Mouse (Mus musculus): ENCODE measurements at regions not wholly inside any gene's neighbourhood (a gene's known extent, or its start where the extent isn't known, plus 50 kb on each side); places are given as distances from the start of the nearest gene placed in this dataset.

DNA sequence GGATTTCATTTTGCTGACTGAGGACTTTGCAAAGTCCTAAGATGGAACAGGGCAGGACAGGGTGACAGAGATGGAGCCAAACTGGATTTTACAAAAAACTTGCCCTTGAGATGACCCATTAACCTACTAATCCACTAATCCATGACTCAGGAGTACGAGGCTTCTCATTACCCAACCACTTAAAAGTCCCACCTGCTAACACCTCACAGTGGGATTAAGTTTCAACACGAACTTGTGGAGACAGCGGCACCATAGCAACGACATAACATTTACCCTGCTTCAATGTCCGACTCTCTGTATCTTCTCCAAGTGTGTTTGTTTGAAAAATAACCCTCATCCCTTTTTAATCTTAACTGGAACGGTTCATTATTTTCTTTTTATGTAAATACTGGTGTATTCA is 91.5 kb upstream of the Fam241a start:
- H3K4me2 ChIP-seq (replicated peaks; ENCODE audit: low read depth, low read length) = no peak overlapping the region
- no peak for ATAC-seq (ENCODE audit: low FRiP score)
- no peak overlapping the region for H3K9ac ChIP-seq (ENCODE audit: low read depth, low read length)
- H3K9me3 ChIP-seq (ENCODE audit: control insufficient read depth, low read length) = no peaks in the 10 kb centered on the region
- H3K36me3 ChIP-seq (ENCODE audit: control insufficient read depth, insufficient read depth, low read length) = no peaks in the 10 kb centered on the region
- no peaks in the 10 kb centered on the region for H3K4me1 ChIP-seq (replicated peaks; ENCODE audit: control insufficient read depth, insufficient read depth, low read length)
- H3K27ac ChIP-seq (ENCODE audit: low read depth, low read length) = no peak overlapping the region
- 77% methylated on average over 6 of the region's 6 CpGs for WGBS
- no peaks in the 10 kb centered on the region for H3K27me3 ChIP-seq (ENCODE audit: control insufficient read depth, insufficient read depth, low read length)
- no peak for DNase-seq (ENCODE audit: low spot score)
- no peak overlapping the region for H3K4me3 ChIP-seq (ENCODE audit: low read depth, low read length)

GRCm38 (mm10) chr3:127985165-127985564 is 89.0 kb upstream of the Fam241a start:
- Histone ChIP-seq H3K27me3 (ENCODE audit: control insufficient read depth, insufficient read depth, low read length) (no peaks in the 10 kb centered on the region), H3K9me3 (ENCODE audit: control insufficient read depth, low read length) (no peaks in the 10 kb centered on the region), H3K4me1 (replicated peaks; ENCODE audit: control insufficient read depth, insufficient read depth, low read length) (no peaks in the 10 kb centered on the region), H3K27ac (ENCODE audit: low read depth, low read length) (no peak overlapping the region), H3K36me3 (ENCODE audit: control insufficient read depth, insufficient read depth, low read length) (no peaks in the 10 kb centered on the region), H3K4me2 (replicated peaks; ENCODE audit: low read depth, low read length) (no peak overlapping the region), H3K9ac (ENCODE audit: low read depth, low read length) (no peak overlapping the region), H3K4me3 (ENCODE audit: low read depth, low read length) (no peak overlapping the region)
- no peak for DNase-seq (ENCODE audit: low spot score)
- ATAC-seq (ENCODE audit: low FRiP score) = no peak
- 93% methylated on average over 3 of the region's 3 CpGs for WGBS

DNA sequence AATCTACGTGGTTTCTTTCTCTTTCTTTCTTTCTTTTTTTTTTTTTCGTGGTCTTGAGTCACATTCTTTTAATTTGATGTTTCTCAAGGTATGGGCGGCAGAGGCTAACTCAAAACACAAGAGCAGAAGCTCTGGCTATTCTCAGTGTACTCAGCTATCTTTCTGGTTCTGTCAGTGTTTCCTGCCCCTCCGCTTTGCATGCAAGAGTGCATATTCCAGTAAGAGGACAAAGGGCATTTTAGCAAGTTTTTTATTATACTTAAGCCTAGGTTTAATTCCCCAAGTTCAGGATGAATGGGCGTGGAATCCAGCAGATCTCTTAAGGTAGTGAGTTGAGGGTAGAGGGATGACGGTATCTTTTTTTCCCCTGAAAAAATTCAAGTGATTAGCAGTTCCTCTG is 81.1 kb upstream of the Fam241a start:
- H3K4me1 ChIP-seq (replicated peaks; ENCODE audit: control insufficient read depth, insufficient read depth, low read length) = no peaks in the 10 kb centered on the region
- no peak overlapping the region for H3K4me2 ChIP-seq (replicated peaks; ENCODE audit: low read depth, low read length)
- no peaks in the 10 kb centered on the region for H3K9me3 ChIP-seq (ENCODE audit: control insufficient read depth, low read length)
- no peak for DNase-seq (ENCODE audit: low spot score)
- H3K4me3 ChIP-seq (ENCODE audit: low read depth, low read length) = no peak overlapping the region
- no peaks in the 10 kb centered on the region for H3K27me3 ChIP-seq (ENCODE audit: control insufficient read depth, insufficient read depth, low read length)
- H3K27ac ChIP-seq (ENCODE audit: low read depth, low read length) = no peak overlapping the region
- H3K9ac ChIP-seq (ENCODE audit: low read depth, low read length) = no peak overlapping the region
- WGBS = 78% methylated on average over 6 of the region's 6 CpGs
- ATAC-seq (ENCODE audit: low FRiP score) = no peak
- H3K36me3 ChIP-seq (ENCODE audit: control insufficient read depth, insufficient read depth, low read length) = no peaks in the 10 kb centered on the region

DNA sequence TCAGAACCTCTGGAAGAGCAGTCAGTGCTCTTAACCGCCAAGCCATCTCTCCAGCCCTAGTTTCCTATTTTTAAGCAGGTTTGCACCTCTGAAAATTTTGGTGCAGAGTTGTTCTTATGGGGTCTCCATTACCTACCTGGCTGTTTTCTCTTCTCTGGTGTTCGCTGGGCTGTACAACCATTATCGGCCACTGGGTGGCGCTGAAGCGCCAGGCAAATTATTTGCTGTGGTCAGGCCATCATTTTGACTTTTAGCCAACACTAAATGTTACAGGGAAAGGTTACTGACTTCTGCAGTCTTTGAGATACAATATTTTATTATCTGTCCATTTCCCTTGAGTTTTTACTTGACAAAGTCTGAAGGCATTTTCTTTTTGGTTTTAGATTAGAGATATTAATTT is 74.8 kb upstream of the Fam241a start:
- ATAC-seq (ENCODE audit: low FRiP score) (no peak), DNase-seq (ENCODE audit: low spot score) (peak; percentile 85)
- H3K27ac ChIP-seq (ENCODE audit: low read depth, low read length) = no peak overlapping the region
- H3K4me2 ChIP-seq (replicated peaks; ENCODE audit: low read depth, low read length) = no peak overlapping the region
- no peaks in the 10 kb centered on the region for H3K4me1 ChIP-seq (replicated peaks; ENCODE audit: control insufficient read depth, insufficient read depth, low read length)
- H3K27me3 ChIP-seq (ENCODE audit: control insufficient read depth, insufficient read depth, low read length) = no peaks in the 10 kb centered on the region
- H3K9ac ChIP-seq (ENCODE audit: low read depth, low read length) = no peak overlapping the region
- no peaks in the 10 kb centered on the region for H3K36me3 ChIP-seq (ENCODE audit: control insufficient read depth, insufficient read depth, low read length)
- H3K9me3 ChIP-seq (ENCODE audit: control insufficient read depth, low read length) = no peaks in the 10 kb centered on the region
- H3K4me3 ChIP-seq (ENCODE audit: low read depth, low read length) = no peak overlapping the region
- WGBS = 7% methylated on average over 5 of the region's 5 CpGs

DNA sequence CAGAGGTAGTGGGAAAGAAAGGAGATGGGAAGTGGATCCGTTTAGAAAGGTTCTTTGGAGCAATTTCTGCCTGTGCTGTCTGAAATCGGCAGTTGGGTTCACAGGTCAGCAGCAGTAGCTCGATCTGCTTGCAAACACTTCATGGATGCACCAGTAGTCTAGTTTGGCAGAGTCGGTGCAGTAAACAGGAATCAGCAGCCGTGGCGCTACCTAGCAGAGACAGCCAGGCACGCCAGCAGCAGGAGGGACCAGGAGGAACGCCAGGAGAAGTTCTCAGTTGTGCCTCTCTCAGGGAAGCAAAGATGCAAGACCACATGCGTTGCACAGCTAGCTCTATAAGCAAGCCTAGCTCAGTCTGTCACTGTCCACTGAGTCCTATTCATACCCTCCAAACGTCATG is 71.0 kb upstream of the Fam241a start:
- no peaks in the 10 kb centered on the region for H3K4me1 ChIP-seq (replicated peaks; ENCODE audit: control insufficient read depth, insufficient read depth, low read length)
- H3K9ac ChIP-seq (ENCODE audit: low read depth, low read length) = no peak overlapping the region
- no peak for ATAC-seq (ENCODE audit: low FRiP score)
- DNase-seq (ENCODE audit: low spot score) = no peak
- no peak overlapping the region for H3K27ac ChIP-seq (ENCODE audit: low read depth, low read length)
- H3K4me2 ChIP-seq (replicated peaks; ENCODE audit: low read depth, low read length) = no peak overlapping the region
- no peaks in the 10 kb centered on the region for H3K9me3 ChIP-seq (ENCODE audit: control insufficient read depth, low read length)
- H3K36me3 ChIP-seq (ENCODE audit: control insufficient read depth, insufficient read depth, low read length) = no peaks in the 10 kb centered on the region
- 77% methylated on average over 10 of the region's 10 CpGs for WGBS
- no peak overlapping the region for H3K4me3 ChIP-seq (ENCODE audit: low read depth, low read length)
- H3K27me3 ChIP-seq (ENCODE audit: control insufficient read depth, insufficient read depth, low read length) = no peaks in the 10 kb centered on the region

GRCm38 (mm10) chr3:127966214-127966613 is 70.1 kb upstream of the Fam241a start:
- Histone ChIP-seq H3K4me2 (replicated peaks; ENCODE audit: low read depth, low read length) (no peak overlapping the region), H3K4me3 (ENCODE audit: low read depth, low read length) (no peak overlapping the region), H3K36me3 (ENCODE audit: control insufficient read depth, insufficient read depth, low read length) (no peaks in the 10 kb centered on the region), H3K9ac (ENCODE audit: low read depth, low read length) (no peak overlapping the region), H3K27me3 (ENCODE audit: control insufficient read depth, insufficient read depth, low read length) (no peaks in the 10 kb centered on the region), H3K27ac (ENCODE audit: low read depth, low read length) (no peak overlapping the region), H3K9me3 (ENCODE audit: control insufficient read depth, low read length) (no peaks in the 10 kb centered on the region), H3K4me1 (replicated peaks; ENCODE audit: control insufficient read depth, insufficient read depth, low read length) (no peaks in the 10 kb centered on the region)
- WGBS = 84% methylated on average over 4 of the region's 4 CpGs
- no peak for DNase-seq (ENCODE audit: low spot score)
- no peak for ATAC-seq (ENCODE audit: low FRiP score)

GRCm38 (mm10) chr3:127958919-127959684 is 63.0 kb upstream of the Fam241a start:
- H3K36me3 ChIP-seq (ENCODE audit: control insufficient read depth, insufficient read depth, low read length) = no peaks in the 10 kb centered on the region
- no peaks in the 10 kb centered on the region for H3K27me3 ChIP-seq (ENCODE audit: control insufficient read depth, insufficient read depth, low read length)
- ATAC-seq (ENCODE audit: low FRiP score) (no peak), DNase-seq (ENCODE audit: low spot score) (no peak)
- H3K9me3 ChIP-seq (ENCODE audit: control insufficient read depth, low read length) = no peaks in the 10 kb centered on the region
- 52% methylated on average over 13 of the region's 13 CpGs for WGBS
- no peaks in the 10 kb centered on the region for H3K4me1 ChIP-seq (replicated peaks; ENCODE audit: control insufficient read depth, insufficient read depth, low read length)
- H3K4me3 ChIP-seq (ENCODE audit: low read depth, low read length) = no peak overlapping the region
- H3K9ac ChIP-seq (ENCODE audit: low read depth, low read length) = no peak overlapping the region
- H3K4me2 ChIP-seq (replicated peaks; ENCODE audit: low read depth, low read length) = no peak overlapping the region
- H3K27ac ChIP-seq (ENCODE audit: low read depth, low read length) = no peak overlapping the region

DNA sequence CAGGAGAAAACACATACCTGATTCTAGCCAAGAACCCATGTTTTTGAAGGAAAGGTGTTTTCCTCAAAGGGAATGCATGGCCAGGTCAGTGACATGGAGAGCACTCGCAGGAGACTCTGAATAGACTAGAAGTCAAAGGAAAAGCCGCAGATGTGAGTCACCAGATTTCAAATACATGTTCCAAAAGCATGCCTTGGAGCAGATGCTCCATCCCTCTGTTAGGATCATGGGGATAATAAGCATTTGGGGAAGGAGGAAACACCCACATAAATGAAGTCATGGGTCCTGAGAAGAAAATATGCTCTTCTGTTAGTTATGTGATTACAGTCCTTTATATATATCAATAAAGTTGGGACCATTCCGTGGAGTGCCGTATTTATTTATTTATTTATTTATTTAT is 58.7 kb upstream of the Fam241a start:
- ATAC-seq (ENCODE audit: low FRiP score) = no peak
- no peaks in the 10 kb centered on the region for H3K27me3 ChIP-seq (ENCODE audit: control insufficient read depth, insufficient read depth, low read length)

DNA sequence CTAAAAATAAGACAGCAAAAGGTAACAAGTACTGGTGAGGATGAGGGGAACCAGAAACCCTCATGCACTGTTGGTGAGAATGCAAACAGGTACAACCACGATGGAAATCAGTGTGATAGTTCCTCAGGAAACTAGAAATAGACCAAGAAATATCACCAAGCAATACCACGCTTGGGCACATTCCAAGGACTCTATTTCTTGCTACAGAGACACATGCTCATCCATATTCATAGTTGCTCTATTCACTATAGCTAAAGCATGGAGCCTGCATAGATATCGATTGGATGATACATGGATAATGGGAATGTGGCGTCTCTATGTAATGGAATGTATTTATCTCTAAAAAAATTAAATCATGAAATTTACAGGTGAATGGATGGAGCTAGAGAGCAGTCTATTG is 57.5 kb upstream of the Fam241a start:
- no peaks in the 10 kb centered on the region for H3K9me3 ChIP-seq (ENCODE audit: control insufficient read depth, low read length)
- no peaks in the 10 kb centered on the region for H3K4me1 ChIP-seq (replicated peaks; ENCODE audit: control insufficient read depth, insufficient read depth, low read length)
- ATAC-seq (ENCODE audit: low FRiP score) = no peak
- WGBS = 93% methylated on average over 4 of the region's 4 CpGs
- no peak overlapping the region for H3K4me2 ChIP-seq (replicated peaks; ENCODE audit: low read depth, low read length)
- DNase-seq (ENCODE audit: low spot score) = no peak
- H3K27me3 ChIP-seq (ENCODE audit: control insufficient read depth, insufficient read depth, low read length) = no peaks in the 10 kb centered on the region
- no peak overlapping the region for H3K9ac ChIP-seq (ENCODE audit: low read depth, low read length)
- H3K36me3 ChIP-seq (ENCODE audit: control insufficient read depth, insufficient read depth, low read length) = no peaks in the 10 kb centered on the region
- no peak overlapping the region for H3K27ac ChIP-seq (ENCODE audit: low read depth, low read length)
- no peak overlapping the region for H3K4me3 ChIP-seq (ENCODE audit: low read depth, low read length)

More for the DNA sequence above, 58.7 kb upstream of the Fam241a start:
- Histone ChIP-seq H3K4me3 (ENCODE audit: low read depth, low read length) (no peak overlapping the region), H3K36me3 (ENCODE audit: control insufficient read depth, insufficient read depth, low read length) (no peaks in the 10 kb centered on the region), H3K9ac (ENCODE audit: low read depth, low read length) (no peak overlapping the region), H3K9me3 (ENCODE audit: control insufficient read depth, low read length) (no peaks in the 10 kb centered on the region), H3K4me1 (replicated peaks; ENCODE audit: control insufficient read depth, insufficient read depth, low read length) (no peaks in the 10 kb centered on the region), H3K4me2 (replicated peaks; ENCODE audit: low read depth, low read length) (no peak overlapping the region), H3K27ac (ENCODE audit: low read depth, low read length) (no peak overlapping the region)
- WGBS = 96% methylated on average over 4 of the region's 4 CpGs
- DNase-seq (ENCODE audit: low spot score) = no peak

Measured in hindbrain, embryonic 11.5 days (tissue).